Mouse (Mus musculus) c-Kit-negative CD71-positive TER-119-positive erythroid progenitor cells, embryonic 14.5 days (primary cell): ENCODE results near the gene Rabif.
"Not testable (repeated sequence)": the region's sequence is repeated elsewhere in the genome, so short reads cannot be mapped to it uniquely, and the experiment has no call there.

Experiments used
- DNase-seq: peaks from one replicate; pipeline ENCODE4 v3.0.0-alpha.2; 2013; ENCODE audit warnings: low read depth, low spot score

Gene Rabif

DNA sequence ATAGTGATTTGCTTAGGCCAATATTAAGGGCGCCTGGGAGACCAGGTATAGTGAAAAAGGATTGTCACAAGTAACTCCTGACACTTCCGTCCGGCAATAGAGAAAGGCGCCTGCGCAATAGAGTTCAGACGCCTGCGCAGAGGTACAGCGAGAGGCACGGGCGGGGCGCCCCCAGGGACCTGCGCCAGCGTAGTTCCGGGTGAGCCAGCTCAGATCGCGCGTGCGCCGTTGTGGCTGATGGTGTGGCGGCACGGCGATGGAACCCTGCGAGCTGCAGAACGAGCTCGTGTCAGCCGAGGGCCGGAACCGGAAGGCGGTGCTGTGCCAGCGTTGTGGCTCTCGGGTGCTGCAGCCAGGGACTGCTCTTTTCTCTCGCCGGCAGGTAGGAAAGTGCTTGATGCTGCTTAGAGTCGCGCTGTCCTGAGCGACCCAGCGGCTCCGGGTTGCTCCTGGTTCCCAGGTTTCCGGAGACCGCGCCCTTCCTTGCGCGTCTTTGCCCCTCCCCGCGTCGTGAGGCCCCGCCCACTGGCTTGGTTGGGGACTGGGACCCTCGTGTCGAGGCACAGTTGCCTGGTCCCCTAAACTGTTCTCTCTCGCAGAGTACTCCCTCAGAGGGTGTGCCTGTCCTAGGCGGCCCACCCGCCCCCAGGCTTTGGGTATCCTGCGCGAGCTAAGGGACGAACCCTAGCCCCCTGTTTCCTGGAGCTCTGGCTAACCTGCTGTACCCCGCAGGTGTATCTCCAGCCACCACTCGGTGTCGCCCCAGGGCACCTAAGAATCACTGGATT is at the start of gene Rabif:
Gene Rabif (plus strand): TSS at position 221 of the 788 bp plus-strand sequence.
- DNase-seq = peak; percentile 84

DNA sequence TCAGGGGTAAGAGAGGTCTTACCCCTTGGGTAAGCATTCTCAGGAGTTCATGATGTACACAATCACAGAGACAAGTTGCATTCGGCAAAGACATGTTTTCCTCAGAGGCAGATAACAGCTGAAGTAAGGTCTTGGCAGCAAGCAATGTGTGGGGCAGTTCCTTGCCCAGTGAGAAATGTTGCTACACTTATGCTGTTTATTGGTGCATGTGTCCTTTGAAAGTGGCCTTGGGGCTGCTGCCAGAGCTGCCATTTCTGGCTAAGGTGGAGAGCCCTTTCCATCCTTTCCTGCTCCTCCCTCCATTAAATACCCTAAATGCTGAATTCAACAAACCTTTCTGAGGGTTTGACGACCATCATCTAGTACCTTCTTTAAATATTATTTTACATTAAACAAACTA is 49.0 kb upstream of the Rabif start:
- DNase-seq = no peak

DNA sequence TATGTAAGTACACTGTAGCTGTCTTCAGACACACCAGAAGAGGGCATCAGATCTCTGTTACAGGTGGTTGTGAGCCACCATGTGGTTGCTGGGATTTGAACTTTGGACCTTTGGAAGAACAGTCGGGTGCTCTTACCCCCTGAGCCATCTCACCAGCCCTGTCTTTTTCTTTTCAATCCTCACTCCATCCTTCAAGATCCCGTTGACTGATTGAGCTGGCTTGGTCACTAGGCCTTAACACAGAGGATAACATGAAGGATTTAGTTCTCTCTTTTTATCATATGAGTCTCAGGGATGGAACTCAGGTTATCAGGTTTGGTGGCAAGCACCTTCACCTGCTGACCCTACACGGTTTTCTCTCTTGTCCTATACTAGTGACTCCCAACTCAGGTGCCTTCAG is 45.9 kb upstream of the Rabif start:
- DNase-seq = not testable (repeated sequence)

DNA sequence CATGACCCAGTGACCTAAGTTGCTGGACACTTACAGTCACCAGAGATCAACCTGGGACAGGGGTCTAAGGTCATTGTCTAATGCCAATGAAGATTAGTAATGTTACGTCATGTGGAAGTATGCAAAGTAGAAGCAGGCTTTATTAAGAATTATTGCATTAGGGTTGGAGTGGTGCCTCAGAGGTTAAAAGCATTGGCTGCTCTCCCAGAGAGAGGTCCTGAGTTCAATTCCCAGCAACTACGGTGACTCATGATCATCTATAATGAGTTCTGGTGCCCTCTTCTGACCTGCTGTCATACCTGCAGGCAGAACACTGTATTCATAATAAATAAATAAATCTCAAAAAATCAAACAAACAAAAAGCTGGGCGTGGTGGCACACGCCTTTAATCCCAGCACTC is 44.2 kb upstream of the Rabif start:
- no peak for DNase-seq

DNA sequence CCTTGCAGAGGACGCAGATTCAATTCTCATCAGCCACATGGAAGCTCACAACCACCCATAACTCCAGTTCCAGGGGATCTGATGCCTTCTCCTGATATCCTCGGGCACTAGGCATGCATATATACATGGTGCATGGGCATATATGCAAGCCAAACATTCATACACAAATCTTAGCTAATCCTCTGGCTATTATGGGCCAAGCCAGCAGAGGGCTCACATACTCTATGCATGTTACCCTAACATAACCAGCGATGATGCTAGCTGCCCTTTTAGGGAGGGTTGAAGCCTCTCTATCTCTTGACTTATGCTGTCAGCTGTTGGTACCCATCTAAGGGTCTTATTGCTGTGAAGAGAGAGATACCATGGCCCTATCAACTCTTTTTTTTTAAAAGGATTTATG is 43.5 kb upstream of the Rabif start:
- no peak for DNase-seq

DNA sequence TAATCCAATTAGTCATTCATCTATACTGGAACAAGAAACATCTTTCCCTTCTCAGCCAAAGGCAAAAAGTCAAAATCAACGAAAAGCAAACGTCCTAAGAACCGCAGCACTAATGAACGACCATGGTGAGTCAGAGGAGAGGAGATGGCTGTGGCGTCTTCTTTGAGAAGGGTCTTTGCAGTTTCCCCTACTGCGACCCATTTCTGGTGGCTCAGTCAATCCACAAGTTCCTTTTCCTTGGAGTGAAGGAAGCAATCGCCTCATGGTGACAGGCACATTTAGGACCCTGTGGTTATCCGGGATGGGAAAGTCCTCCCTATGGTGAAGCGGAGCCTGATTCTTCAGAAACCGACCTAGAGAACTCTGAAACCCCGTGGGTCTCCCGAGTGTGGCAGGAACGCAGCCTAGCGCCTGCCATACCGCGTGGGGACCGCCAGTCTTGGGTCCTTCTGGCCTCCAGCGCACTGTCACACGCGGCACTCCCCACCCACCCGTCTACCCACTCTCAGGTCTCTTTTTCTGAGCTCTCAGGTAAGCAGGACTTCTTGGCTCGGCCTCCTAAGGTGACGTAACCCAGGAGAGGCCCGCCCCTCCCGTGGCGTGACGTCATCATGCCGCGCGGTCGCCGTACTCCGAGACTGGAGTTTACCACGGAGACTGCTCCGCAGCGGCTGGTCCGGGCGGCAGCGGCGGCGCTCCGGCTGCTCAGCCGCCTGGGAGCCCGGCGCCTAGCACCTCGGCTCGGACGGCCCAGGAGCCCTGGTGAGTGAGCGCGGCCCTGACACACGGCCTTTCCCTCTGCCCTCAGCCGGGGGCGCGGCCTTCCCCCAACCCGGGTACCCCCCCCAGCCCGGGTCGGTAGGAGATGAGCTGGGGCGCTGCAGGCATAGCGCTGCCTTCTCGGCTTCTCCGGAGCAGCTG is 39.3 kb upstream of the Rabif start, which contains the start of gene Klhl12:
Gene Klhl12 (plus strand): TSS at position 628 of the 921 bp plus-strand sequence.
- DNase-seq = peak; percentile 89

DNA sequence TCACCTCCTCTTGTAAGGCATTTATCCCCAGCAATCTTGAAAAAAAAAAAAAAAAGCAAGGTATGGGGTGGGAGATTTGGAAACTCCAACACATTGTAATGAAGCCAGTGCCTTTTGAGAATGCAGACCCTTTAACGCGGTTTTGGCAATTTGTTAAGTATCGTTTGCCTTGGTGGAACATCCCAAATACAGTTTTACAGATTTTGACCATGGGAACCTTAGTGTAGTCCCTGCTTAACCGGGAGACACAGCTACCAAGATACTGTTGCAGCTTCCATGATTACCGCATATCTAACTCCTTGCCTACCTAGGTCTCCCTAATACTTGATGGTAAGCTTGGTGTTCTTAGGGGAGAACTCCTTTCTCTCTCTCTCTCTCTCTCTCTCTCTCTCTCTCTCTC is 38.4 kb upstream of the Rabif start:
- DNase-seq = no peak

DNA sequence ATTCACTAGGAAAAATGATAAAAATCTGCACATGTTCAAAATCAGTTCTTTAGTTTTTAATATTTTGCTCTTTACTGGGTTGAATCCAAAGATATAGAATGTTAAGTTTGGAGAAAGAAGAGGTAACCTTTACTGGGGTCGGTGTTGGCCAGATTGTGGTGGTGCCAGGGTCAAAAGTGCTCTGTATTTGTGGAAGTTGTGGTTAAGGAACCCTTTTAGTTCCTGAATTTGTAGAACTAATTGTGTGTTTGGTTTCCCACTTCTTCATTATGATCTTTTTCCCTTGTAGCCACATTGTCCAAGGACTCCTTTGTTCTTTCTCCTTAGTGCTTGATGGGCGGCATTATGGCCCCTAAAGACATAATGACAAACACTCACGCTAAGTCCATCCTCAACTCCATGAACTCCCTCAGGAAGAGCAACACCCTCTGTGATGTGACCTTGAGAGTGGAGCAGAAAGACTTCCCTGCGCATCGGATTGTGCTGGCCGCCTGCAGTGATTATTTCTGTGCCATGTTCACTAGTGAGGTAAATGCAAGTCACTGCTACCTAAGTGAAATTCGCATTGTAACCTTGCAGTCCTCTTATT is 36.2 kb upstream of the Rabif start:
- DNase-seq = no peak

DNA sequence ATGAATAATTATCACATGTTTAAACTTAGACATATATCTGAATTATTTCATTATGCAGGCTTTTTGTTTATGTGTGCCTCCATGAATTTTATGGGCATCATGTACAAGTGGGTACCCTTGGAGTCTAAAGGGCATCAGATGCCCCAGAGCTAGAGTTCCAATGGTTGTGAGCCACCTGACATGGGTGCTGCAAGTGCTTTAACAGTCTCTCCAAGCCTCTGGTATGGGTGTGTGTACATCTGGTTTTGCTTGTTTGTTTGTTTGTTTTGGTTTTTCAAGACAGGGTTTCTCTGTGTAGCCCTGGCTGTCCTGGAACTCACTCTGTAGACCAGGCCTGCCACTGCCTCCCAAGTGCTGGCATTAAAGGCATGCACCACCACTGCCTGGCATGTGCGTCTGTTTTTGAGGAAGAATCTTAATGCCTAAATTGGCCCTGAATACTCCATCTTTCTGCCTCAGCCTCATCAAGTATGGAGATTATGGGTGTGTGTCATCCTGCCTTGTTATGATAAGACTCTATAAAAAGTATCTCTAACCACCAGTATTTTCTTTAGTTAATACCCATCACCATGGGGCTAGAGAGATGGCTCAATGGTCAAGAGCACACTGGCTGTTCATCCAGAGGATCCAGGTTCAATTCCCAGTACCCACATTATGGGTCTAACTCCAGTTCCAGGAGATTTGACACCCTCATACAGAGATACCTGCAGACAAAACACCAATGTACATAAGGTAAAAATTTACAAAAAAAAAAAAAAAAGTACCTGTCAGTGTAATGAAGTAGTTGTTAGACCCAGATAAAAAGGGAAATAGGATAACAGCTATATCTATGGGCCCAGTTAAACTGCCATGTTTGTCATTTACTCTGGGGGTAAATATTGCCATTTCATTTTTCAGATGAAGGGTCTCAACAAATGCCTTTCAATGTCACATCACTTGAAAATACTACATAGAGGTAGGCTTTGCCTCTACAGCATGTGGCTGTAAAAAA is 33.9 kb upstream of the Rabif start:
- peak; percentile 70 for DNase-seq

DNA sequence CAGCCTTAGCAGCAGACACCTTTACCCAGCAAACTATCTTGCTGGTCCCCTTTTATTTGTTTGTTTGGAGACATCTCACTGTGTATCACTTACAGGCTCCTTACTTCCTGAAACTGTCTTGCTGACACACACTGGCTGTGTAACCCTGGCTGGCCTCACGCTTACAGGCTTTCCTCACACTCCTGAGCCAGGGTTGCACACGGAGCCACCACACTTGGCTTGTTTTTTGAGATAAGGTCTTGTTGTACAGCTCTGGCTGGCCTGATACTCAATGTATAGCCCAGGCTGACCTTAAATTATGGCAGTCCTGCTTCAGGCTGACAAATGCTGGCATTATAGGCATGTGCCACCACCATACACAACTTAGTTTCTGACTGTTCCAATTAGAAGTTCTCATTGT is 9.8 kb upstream of the Rabif start:
- no peak for DNase-seq

DNA sequence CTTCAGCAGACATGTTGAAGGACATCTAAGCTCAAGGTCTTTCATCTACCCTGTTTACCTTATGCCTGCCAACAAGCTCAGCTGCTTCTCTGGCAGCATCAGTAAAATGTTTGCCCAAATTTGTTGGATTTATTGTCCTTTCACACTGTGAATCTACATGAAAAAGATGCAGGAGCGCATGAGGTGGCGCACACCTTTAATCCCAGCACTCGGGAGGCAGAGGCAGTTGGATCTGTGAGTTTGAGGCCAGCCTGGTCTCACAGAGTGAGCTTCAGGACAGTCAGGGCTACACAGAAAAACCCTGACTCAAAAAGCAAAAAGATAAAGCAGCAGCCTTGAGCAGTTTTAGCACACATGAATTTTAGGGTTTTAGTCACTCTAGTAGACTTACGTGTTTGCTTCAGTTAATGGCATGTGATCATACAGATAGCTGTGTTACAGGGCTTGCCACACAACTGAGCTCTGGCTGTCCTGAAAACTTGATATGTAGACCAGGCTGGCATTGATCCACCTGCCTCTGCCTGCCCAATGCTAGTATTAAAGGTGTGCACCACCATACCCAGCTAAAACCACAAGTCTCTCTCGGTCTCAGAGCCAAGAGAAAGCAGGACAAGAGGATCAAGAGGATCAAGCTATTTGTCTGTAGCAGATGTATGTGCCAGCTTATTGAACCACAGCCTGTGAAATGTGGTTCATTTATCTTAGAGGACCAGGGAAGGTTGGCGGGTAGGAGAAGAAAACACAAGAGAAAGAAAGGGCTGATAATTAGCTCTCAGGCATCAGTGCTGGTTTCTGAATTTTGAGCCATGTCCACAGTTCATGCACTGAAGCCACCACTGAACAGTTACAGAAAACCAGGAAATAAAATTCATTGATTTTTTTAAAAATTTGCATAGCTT is 3.3 kb upstream of the Rabif start:
- DNase-seq = no peak

DNA sequence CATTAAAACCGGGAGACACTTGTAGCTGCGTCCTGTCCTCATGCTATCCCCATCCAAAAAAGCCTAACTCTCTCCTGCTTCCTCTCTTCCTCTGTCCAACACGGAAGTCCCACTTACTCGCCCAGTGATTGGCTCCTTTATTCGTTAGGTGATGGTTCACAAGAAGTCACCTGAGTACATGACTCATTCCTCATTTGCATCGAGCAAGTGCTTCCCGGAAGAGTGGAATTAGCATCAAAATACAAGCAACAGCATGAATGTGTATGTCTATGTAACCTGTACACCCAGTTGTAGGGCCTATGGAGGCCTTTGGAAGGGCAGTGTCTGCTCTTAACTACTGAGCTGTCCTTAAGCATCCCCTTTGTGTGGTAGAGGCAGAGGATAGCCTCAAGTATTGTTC is 2.2 kb upstream of the Rabif start:
- no peak for DNase-seq

DNA sequence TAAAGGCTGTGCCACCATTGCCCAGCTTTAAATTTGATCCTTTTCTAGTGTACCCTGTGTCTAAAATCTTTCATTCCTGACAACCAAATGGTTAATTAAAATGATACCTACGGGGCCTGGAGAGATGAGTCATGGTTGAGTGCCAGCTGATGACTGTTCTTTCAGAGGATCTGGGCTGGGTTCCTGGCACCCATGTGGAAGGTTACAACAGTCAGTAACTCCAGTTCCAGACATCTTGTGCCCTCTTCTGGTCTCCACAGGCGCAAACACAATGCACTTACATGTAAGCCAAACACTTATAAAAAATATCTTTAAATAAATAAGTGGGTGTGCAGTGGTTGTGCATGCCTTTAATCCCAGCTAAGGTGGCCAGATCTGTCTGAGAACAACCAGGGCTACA is 952 bp upstream of the Rabif start:
- no peak for DNase-seq

DNA sequence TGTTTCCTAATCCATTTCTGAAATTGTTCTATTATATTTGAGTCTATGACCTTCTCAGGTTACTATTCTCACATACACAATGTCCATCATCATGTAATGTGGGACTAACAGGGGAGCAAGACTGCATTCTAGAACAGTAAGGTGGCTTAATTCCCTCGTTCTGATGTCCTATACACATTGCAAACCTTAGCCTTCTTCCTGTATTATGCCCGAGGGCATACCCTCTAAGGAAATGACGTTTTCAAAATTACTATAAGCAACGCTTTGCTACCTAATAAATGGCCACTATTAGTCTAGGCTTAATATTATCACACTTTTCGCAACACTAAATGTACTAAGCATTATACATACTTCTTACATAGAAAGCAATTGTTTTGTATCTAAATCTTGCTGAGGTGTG is 492 bp upstream of the Rabif start:
- DNase-seq = no peak

DNA sequence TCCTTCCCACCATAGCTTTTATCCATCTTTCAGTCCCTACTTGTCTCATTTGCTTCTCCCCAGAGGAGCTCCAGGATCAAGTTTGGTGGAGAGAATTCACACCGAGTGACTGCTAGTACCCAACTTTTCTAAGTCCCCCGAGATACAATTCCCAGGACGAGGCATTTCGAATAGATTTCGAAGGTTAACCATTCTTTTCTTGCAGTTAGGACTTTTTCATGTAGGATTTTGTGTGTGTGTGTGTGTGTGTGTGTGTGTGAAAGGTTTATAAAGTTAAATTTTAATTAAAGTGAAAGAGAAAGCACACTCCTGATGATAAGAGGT is 730 bp downstream of the Rabif start:
- no peak for DNase-seq

DNA sequence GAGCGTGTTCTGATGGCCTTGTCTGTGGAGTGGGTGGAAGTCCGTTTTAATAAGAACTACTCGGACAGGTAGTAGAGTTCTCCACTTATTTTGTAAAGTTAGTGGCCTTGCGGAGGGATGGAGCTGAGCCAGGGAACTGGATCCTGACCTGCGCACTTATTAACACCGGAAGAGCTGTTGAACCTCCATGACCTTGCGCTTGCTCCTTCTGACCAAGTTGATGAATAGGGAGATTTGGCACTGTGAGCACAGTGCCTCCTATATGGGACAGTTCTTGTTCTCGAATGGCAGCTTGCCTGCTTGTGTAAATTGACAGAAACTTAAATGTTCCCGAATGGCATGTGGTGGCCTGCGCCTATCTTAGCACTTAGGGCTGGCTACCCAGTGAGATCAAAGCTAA is 1.5 kb downstream of the Rabif start:
- no peak for DNase-seq

DNA sequence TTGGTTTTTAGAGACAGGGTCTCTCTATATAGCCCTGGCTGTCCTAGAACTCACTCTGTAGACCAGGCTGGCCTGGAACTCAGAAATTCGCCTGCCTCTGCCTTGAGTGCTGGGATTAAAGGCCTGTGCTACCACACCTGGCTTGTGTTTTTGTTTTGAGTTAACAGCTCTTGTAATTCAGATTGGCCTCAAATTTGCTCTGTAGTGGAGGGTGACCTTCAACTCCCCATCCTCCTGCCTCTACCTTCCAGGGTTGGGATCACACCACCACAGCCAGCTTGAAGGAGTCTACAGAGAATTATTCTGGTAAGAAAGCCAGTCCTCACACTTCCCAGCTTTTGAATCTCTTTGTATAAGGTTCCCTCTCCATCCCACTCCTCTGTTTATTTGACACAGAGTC is 6.5 kb downstream of the Rabif start:
- DNase-seq = no peak

DNA sequence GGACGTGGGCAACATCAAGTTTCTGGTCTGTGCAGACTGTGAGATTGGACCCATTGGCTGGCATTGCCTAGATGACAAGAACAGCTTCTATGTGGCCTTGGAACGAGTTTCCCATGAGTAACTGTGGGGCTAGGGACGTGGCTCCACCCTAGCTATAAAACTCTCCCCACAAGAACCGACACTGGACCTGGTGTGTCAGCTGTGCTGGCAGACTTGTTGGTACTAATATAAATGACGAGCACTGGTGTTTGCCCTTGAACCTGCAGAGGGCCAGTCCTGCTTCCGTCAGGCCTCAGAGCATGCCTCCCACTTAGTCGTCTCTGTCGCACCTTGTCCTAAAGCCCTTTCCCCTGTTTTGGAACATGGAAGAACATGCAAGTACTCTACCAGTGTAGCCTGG is 11.8 kb downstream of the Rabif start:
- no peak for DNase-seq

DNA sequence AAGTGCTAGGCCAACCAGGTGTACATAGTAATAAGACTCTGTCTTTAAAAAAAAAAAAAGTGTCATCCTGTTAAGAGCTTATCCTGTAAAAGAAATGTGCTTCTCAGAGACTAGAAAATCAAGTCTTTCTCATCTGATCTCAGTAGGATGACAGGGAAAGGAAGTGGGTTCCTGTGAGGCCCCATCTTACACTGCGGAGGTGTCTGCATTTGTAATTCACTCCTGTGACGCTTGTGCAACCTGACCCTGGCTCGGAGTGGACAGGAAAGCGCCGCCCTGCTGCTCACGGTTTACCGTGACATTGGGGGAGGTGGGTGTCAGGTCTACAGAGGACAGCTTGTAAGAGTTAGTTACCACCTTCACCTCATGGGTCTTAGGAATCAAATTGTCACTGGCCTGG is 15.6 kb downstream of the Rabif start:
- no peak for DNase-seq

DNA sequence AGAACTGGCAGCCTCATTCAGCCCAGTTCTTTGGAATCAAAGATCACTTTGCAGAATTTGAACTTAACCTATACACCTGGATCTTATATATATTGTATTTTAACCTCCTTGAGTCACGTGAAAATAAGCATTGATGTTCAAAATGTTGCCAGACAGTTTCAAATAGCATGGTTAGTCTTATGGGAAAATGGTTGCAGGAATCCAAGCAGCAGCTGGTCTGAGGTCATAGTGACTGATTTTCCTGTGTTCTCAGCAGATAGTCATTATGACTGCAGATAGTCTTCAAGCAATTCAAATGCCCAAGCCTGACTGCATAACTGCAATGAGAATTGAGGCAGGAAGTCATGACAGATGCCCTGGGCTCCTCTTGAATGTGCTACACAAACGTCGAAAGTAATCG is 17.7 kb downstream of the Rabif start:
- no peak for DNase-seq
